ENCODE assay signal across 27 mouse cellular contexts in genomic region chr9:108217936-108218543, GRCm38 (mm10). TPM values are rescaled to one million over a fixed set of nuclear protein-coding genes. Genes with fewer than 3 reads are reported as not detected.
A peak's percentile ranks its signal among the peaks of the same experiment; 100 is the strongest.
DNase-seq lines count a peak whose midpoint lies in the region; ATAC-seq lines count a peak whose summit lies in the region.
"Had no signal": no experiment of that assay in that cellular context is flagged by ENCODE, and none has a peak within 500 bp of the region (broad histone marks: within the 10 kb centered on the region; RNA-seq: fewer than 3 reads in every experiment).

No protein-coding gene starts in this region.

- WGBS in kidney, embryonic 14.5 days = 62% methylated on average over 11 of the region's 11 CpGs
- 50% methylated on average over 11 of the region's 11 CpGs for WGBS in kidney, embryonic 16.5 days

- H3K4me3 ChIP-seq in kidney, embryonic 14.5 days (ENCODE audit: low read length) = no peak overlapping the region
- no peak overlapping the region for H3K4me3 ChIP-seq in kidney, embryonic 16.5 days (ENCODE audit: low read length)
- H3K4me3 ChIP-seq: embryonic facial prominence, embryonic 15.5 days; heart, embryonic 15.5 days; layer of hippocampus, adult 2 months; limb, embryonic 13.5 days; liver, embryonic 13.5 days; megakaryocyte, embryonic 14.5 days had no signal

- peaks cover 13% of the 10 kb centered on the region for H3K4me1 ChIP-seq in kidney, embryonic 14.5 days (ENCODE audit: control insufficient read depth, insufficient read depth, low read length)
- peaks cover 35% of the 10 kb centered on the region for H3K4me1 ChIP-seq in kidney, embryonic 16.5 days (ENCODE audit: insufficient read depth, low read length)
- H3K4me1 ChIP-seq: liver, embryonic 13.5 days had no signal

- no peak overlapping the region for H3K4me2 ChIP-seq in kidney, embryonic 14.5 days (replicated peaks; ENCODE audit: low read depth, low read length)
- no peak overlapping the region for H3K4me2 ChIP-seq in kidney, embryonic 16.5 days (replicated peaks; ENCODE audit: low read depth, low read length)
- H3K4me2 ChIP-seq: embryonic facial prominence, embryonic 15.5 days; heart, embryonic 15.5 days; limb, embryonic 13.5 days; liver, embryonic 13.5 days; lung, embryonic 14.5 days had no signal

- no peak; the same call in 1 of the 2 replicates for ATAC-seq in kidney, embryonic 14.5 days (ENCODE audit: low FRiP score, low TSS enrichment)
- ATAC-seq in kidney, embryonic 16.5 days (ENCODE audit: low FRiP score, low TSS enrichment) = no peak
- ATAC-seq: activated CD4-positive, CD25-positive, alpha-beta regulatory T cell, adult 4 months; forebrain, embryonic 14.5 days; hindbrain, postnatal 0 days; intestine, embryonic 16.5 days had no signal

- peak; percentile 43 for DNase-seq in kidney, adult 11 months
- DNase-seq in kidney, adult 18-20 months = no peak
- peak; percentile 42 to 63 for DNase-seq in kidney, postnatal 4 days
- no peak for DNase-seq in neural tube, embryonic 10.5 days (ENCODE audit: extremely low spot score, low spot score)
- DNase-seq in adrenal gland, postnatal 4 days (ENCODE audit: low spot score in 2 of 2) = no peak
- DNase-seq: adrenal gland, postnatal 14 days; cerebellum, adult 9-10 months; gastrocnemius, postnatal 14 days; liver, embryonic 13.5 days; lung, embryonic 14.5 days; lung, postnatal 36 days; midbrain, embryonic 14.5 days; right cerebral cortex, adult 18-20 months; right cerebral cortex, postnatal 4 days; thymus, adult 18-20 months; thymus, postnatal 36 days had no signal

- 0 out of 2 replicates have a peak overlapping the region, but pooled peaks have one; percentile 0 for H3K27ac ChIP-seq in kidney, embryonic 14.5 days (ENCODE audit: low read depth, low read length)
- peak overlapping the region; percentile 68 for H3K27ac ChIP-seq in kidney, embryonic 16.5 days (ENCODE audit: low read length)
- H3K27ac ChIP-seq: embryonic facial prominence, embryonic 15.5 days; heart, embryonic 15.5 days; hindbrain, postnatal 0 days; layer of hippocampus, adult 2 months; limb, embryonic 13.5 days; liver, embryonic 13.5 days had no signal

- no peaks in the 10 kb centered on the region for H3K9me3 ChIP-seq in kidney, embryonic 14.5 days (ENCODE audit: control insufficient read depth, low read length)
- no peaks in the 10 kb centered on the region for H3K9me3 ChIP-seq in kidney, embryonic 16.5 days (ENCODE audit: low read length)
- H3K9me3 ChIP-seq: embryonic facial prominence, embryonic 15.5 days; heart, embryonic 15.5 days; limb, embryonic 13.5 days; liver, embryonic 13.5 days; megakaryocyte, embryonic 14.5 days had no signal

- peaks cover 28% of the 10 kb centered on the region for H3K36me3 ChIP-seq in kidney, embryonic 14.5 days (ENCODE audit: control insufficient read depth, insufficient read depth, low read length)
- peaks cover 9% of the 10 kb centered on the region for H3K36me3 ChIP-seq in kidney, embryonic 16.5 days (ENCODE audit: insufficient read depth, low read length)

- no peak overlapping the region for H3K9ac ChIP-seq in kidney, embryonic 14.5 days (ENCODE audit: low read depth, low read length)
- no peak overlapping the region for H3K9ac ChIP-seq in kidney, embryonic 16.5 days (replicated peaks; ENCODE audit: low read length)
- H3K9ac ChIP-seq: embryonic facial prominence, embryonic 15.5 days; heart, embryonic 15.5 days; limb, embryonic 13.5 days; liver, embryonic 13.5 days; lung, embryonic 14.5 days had no signal

- H3K27me3 ChIP-seq in kidney, embryonic 14.5 days (ENCODE audit: control insufficient read depth, insufficient read depth, low read length) = no peaks in the 10 kb centered on the region
- H3K27me3 ChIP-seq in kidney, embryonic 16.5 days (ENCODE audit: insufficient read depth, low read length) = no peaks in the 10 kb centered on the region
- H3K27me3 ChIP-seq: embryonic facial prominence, embryonic 15.5 days; heart, embryonic 15.5 days; limb, embryonic 13.5 days; liver, embryonic 13.5 days; megakaryocyte, embryonic 14.5 days had no signal

RNA-seq across cellular contexts. Expression of gene Bsn, which starts 27.9 kb away (rescaled TPM):
- 0.76 and 0.77 TPM in 2 replicates for polyA plus RNA-seq in kidney, embryonic 14.5 days (2014; fragmentation: Nextera tagmentation; extraction: Ambion mirVana)
- 0.64 and 0.67 TPM in 2 replicates for polyA plus RNA-seq in kidney, embryonic 16.5 days (2015; fragmentation: Nextera tagmentation; extraction: Ambion mirVana)
- 1 to 10 TPM; 3.9 to 4.4 TPM for total RNA-seq in adrenal gland, postnatal 4 days (2021)

RNA-seq across cellular contexts. Expression of gene Dag1, which starts 45.7 kb away (rescaled TPM):
- 60.7 and 129 TPM in 2 replicates for polyA plus RNA-seq in kidney, embryonic 14.5 days (2014; fragmentation: Nextera tagmentation; extraction: Ambion mirVana)
- 163 and 182 TPM in 2 replicates for polyA plus RNA-seq in kidney, embryonic 16.5 days (2015; fragmentation: Nextera tagmentation; extraction: Ambion mirVana)
- total RNA-seq in adrenal gland, postnatal 4 days (2021) = 100 to 1,000 TPM; 158 to 188 TPM

Comparison
In these comparisons a context has a peak if more than half of its experiments do, and no peak if none do; other contexts are left out.
1. DNase-seq: peak in kidney, adult 11 months (single experiment) and kidney, postnatal 4 days (2 of 2); none in kidney, adult 18-20 months (single experiment), neural tube, embryonic 10.5 days (single experiment) and adrenal gland, postnatal 4 days (0 of 2).